Mouse (Mus musculus): ENCODE results near the gene Dedd.

Gene Dedd

GRCm38 (mm10) chr1:171365934-171366333, 37.0 kb downstream of the Dedd start:
- no peak for DNase-seq

GRCm38 (mm10) chr1:171369845-171370556, 41.1 kb downstream of the Dedd start, which contains the start of gene Nectin4:
Nectin4 (plus strand) TSS chr1:171370099.
- peak; percentile 47 for DNase-seq

GRCm38 (mm10) chr1:171372880-171373279, 43.9 kb downstream of the Dedd start:
- DNase-seq, result no peak

GRCm38 (mm10) chr1:171373946-171374345, 45.0 kb downstream of the Dedd start:
- DNase-seq, result no peak

- no peak for DNase-seq
Observed at GRCm38 (mm10) chr1:171375646-171376097, 46.7 kb downstream of the Dedd start.

DNA sequence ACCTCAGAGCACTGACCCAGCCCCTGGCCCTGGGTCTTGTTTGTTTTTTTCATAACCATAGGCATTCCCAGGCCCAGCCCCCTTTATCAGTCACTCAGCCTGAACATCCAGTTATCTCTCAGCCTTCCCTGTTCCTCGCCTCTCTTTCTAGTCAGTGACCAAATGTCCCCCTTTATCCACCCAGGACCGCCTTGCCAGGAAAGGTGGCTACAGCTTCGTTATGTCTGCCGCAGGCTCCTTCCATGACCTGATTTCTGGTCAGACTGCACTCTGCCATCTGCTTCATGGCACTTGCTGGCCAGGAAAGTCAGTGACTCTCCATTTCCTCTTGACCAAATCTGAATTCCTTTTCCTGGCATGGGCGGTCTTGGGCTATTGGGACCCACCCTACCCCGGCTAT, 49.4 kb downstream of the Dedd start:
- no peak for DNase-seq

- peak; percentile 80 for DNase-seq
Observed at GRCm38 (mm10) chr1:171379935-171380599, 51.1 kb downstream of the Dedd start.

DNA sequence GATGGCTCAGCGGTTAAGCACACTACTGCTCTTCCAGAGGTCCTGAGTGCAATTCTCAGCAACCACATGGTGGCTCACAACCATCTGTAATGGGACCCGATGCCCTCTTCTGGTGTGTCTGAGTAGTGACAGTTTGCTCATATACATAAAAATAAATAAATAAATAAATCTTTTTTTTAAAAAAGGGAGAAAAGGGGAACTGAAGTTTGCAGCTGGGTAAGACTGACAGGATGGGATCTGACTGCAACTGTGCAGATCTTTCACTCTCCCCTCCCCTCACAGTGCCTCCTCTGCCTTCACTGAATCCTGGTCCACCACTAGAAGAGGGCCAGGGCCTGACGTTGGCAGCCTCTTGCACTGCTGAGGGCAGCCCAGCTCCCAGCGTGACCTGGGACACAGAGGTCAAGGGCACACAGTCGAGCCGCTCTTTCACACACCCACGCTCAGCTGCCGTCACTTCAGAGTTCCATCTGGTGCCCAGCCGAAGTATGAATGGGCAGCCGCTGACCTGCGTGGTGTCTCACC, 53.2 kb downstream of the Dedd start:
- no peak for DNase-seq

- DNase-seq, result no peak
Observed at GRCm38 (mm10) chr1:171384361-171384760, 55.4 kb downstream of the Dedd start.

GRCm38 (mm10) chr1:171385171-171385570, 56.2 kb downstream of the Dedd start:
- no peak for DNase-seq

- DNase-seq, result no peak
Observed at GRCm38 (mm10) chr1:171387099-171387498, 58.2 kb downstream of the Dedd start.

DNA sequence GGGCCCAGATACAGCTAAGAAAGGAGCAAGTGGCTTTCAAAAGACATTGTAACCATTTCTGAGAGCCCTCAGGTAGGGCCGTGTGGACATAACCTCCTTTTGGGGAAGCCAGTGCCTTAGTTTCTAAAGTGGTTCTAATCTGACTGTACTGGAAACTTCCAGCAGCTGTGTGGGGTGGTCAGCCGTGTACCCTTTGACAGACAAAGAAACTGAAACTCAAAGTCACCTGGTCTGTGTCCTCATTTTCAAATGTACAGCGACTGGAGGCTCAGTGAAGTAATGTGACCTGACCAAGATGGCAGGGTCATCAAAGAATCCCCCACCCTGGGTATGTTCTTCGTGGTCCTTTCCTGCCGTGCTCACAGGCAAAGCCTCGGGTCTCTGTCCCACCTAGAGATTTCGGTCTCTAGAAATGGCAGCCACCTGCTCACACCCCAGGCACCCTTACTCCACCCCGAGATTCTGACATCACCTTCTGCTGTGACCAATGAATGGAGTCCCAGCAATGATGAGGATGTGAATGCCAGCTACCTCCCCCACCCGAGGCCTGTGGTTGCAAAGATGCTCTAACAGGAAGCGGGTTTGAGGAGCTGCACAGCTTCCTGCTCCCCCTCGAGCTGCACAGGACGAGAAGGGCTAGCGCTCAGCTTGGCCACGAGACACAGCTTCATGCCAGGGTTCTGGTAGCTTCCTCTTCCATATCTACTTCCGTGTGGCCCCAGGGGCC, 59.6 kb downstream of the Dedd start, which contains the start of gene Arhgap30:
Gene Arhgap30 (plus strand): TSS at position 579 of the 727 bp plus-strand sequence.
- no peak for DNase-seq

GRCm38 (mm10) chr1:171390101-171390500, 61.2 kb downstream of the Dedd start:
- no peak for DNase-seq

Measured in kidney, adult 18-20 months (tissue).